Mouse (Mus musculus): ENCODE measurements around the gene Rfx5.
A peak's percentile ranks its signal among the peaks of the same experiment; 100 is the strongest.
"Not testable (repeated sequence)": the region's sequence is repeated elsewhere in the genome, so short reads cannot be mapped to it uniquely, and the experiment has no call there.

Rfx5 gene

DNA sequence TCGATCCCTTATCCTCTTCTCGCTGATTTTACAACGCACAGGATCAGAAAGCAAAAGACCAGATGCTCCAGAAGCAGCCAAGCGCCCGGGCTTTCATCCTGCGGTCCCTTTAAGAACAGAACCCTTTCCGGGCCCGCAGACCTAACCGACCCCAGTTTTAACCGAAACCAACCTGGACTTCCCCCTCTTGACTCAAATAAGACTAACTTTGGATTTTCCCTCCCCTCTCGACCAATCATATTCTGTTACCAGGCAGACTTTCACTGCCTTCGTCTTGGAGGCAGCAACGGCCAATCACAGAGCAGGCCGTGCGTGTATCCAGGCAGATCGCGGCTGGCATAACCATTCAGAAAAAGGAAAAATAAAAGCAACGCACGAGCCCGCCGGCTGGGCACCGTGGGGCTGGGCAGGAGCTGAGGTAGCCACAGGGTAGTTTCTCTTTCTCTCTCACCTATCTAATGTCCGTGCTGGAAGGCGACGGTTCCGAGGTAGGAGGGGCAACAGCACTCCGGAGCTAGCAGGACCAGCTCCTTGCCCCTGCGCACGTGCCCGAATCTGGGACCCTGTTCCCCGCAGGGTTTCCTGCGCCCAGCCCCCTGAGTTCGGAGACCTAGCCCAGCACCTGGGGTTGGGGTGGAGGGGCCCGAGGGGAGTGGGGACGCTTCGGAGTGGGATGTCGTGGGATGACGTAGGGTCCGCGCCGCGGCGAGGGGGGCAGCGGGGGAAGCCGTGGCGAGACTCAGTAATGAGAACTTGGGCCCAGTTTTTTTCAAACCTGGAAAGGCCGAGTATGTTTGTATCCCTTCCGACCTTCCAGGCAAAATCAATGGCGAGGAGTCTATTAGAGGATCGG, at the start of gene Rfx5:
Gene Rfx5, plus strand, starts transcription at position 312 of the 853 bp plus-strand sequence.
- DNase-seq (ENCODE audit: low read depth, low spot score) = peak; percentile 90

DNA sequence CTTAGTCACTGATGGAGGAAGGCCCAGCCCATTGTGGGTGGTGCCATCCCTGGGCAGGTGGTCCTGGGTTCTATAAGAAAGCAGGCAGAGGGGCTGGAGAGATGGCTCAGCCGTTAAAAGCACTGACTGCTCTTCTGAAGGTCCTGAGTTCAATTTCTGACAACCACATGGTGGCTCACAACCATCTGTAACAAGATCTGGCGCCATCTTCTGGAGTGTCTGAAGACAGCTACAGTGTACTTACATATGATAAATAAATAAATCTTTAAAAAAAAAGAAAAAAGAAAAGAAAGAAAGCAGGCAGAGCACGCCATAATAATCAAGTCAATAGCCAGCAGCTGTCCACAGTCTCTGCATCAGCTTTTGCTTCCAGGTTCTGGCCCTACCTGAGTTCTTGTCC, 49.1 kb upstream of the Rfx5 start:
- DNase-seq (ENCODE audit: low read depth, low spot score) = not testable (repeated sequence)

DNA sequence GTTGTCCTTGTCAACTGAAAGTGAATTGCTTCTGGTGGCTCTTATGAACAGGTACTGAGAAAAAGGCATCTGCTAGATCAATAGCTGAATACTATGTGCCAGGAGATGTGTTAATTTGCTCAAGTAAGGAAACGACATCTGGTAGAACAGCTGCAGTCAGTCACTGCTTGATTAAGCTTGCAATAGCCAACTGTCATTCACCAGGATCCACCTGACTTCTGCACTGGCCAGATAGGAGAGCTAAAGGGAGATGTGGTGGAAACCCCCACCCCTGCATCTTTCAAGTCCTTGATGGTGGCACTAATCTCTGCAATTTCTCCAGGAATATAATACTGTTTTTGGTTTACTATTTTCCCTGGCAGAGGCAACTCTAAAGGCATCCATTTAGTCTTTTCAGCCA, 47.4 kb upstream of the Rfx5 start:
- no peak for DNase-seq (ENCODE audit: low read depth, low spot score)

DNA sequence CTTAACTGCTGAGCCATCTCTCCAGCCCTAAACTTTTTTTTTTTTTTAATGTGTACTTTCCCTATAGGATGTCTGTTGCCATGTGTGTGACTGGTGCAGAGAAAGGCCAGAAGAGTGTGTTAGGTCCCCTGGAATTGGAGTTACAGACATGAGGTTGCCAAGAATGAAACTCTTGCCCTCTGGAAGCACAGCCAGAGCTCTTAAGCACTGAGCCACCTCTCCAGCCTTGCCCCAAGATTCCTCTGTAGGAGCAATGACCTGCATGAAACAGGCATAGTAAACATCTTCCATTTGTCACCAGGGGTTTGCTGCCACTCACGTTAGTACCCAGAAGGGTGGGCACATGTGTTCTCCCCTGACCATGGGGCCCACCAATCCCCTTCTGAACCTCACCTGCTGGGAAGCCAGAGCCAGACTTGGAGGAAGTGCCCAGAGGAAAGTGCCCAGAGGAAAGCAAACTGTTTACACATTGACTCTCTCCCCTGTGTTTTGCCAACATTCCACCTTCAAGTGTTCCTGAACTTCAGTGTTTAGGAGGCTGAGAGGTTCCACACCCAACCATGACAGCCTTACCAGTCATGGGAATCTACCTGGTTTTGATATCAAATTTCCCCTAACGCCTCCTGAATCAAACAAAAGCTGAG, 42.7 kb upstream of the Rfx5 start:
- DNase-seq (ENCODE audit: low read depth, low spot score) = no peak

DNA sequence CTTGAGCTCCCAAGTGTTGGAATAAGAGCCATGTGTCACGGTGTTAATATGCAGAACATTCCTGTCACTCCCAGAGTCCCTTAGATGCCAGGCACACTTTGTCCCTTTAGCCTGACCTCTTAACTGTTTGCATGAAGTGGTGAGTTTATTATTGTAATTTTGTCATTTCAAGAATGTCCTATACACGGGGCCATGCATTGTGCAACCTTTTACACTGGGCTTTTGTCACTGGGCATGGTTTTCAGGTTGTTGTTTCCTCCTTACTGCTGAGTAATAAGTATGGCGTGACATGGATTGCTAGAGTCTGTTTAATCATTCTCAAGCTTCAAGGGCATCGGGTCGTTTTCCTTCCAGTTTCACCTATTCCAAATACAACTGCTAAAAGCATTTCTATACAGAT, 40.1 kb upstream of the Rfx5 start:
- no peak for DNase-seq (ENCODE audit: low read depth, low spot score)

DNA sequence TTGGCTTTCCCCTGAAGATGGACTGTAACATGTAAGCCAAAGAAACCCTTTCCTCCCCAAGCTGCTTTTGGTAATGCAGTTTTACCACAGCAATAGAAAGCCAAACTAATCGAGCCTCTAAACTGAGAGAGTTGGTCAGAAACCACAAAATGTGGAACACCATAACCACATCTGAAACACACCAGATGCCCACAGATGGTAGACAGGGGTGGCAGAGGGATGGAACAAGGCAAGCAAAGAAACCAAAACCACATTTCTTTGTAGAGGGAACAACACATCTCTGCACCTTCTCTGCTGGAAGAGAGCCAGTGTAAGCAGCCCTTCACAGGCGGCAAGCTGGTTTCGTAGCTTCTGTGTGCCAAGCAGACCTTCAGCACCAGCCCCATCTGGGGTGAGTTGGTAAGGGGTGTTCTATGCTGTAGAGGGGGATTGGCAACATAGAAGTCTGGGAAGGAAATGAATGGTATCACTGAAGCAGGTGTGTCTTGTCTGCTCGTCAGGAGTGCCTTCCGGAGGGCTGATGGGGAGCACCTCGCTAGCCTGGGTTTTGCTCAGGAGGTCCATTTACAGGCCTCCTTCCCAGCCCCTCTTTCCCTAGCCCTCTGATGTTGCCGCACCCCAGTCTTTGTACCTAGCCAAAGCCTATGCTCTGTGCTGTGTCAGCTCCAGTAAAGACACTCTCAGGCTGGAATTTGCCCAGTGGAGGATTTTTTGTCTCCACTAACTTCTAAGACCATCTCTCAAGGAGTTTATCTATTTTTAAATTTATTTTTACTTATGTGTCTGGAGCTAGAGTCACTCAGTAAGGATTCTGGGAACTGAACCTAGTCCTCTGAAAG, 37.8 kb upstream of the Rfx5 start:
- DNase-seq (ENCODE audit: low read depth, low spot score) = no peak

DNA sequence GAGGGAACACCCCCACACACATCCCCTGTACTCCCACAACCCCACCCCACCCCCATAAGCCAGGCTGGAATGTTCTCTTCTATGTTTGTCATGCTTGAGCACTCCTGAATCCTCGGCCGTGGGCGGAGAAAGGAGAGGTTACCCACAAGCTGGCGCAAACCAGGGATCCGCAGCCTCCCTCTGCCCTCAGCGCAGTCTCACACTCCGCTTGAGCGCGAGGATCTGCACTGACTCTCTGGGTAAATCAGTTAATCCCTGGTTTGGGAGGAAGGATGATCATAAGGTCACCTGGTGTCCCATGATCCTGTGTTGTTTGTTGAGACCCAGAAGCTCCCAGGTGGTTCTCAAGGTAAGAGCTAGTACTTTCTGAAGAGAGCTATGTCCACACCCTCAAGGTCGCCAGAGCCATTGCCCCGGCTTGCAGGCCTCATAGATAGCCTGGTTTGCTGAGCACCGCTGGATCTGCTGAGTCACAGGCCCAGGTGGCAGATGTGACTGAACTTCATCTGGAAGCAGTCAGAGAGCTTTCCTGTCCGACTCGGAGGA, 36.0 kb upstream of the Rfx5 start:
- DNase-seq (ENCODE audit: low read depth, low spot score) = no peak

DNA sequence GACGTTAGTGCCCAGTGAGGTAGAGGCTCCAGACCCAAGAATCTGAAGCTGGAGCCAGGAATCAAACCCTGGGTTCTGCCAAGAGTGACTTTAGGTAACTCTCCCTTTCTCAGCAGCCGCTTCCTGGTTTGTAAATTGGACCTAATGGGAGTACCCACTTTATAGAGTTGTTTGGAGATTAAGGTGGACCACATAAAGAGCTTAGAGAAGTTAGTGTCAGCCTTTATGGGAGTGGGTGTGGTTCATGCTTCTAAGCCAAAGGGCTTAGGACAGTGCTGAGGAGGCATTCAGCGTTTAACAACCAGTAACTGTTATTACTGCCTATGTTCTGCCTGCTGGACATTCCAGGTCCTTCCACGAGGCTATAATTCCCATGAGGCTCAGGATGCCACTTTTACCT, 35.0 kb upstream of the Rfx5 start:
- no peak for DNase-seq (ENCODE audit: low read depth, low spot score)

DNA sequence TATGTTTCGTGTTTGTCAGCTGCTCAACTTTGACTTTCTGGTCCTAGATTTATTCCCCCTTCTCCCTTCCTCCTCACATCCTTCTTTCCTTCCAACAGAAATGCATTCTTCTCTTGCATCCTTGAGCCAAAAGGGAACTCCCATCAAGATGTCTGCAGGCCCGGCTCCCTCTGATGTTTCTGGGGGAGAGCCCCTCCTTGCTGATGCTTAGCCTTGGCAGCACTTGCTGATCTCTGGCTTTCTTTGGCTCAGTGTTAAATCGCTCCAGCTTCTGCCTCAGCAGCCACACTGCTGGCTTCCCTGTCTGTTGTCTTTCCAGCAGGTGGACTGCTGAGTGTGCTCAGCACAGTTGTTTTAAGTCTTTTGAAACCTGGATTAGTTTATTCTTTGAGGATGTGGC, 32.8 kb upstream of the Rfx5 start:
- no peak for DNase-seq (ENCODE audit: low read depth, low spot score)

DNA sequence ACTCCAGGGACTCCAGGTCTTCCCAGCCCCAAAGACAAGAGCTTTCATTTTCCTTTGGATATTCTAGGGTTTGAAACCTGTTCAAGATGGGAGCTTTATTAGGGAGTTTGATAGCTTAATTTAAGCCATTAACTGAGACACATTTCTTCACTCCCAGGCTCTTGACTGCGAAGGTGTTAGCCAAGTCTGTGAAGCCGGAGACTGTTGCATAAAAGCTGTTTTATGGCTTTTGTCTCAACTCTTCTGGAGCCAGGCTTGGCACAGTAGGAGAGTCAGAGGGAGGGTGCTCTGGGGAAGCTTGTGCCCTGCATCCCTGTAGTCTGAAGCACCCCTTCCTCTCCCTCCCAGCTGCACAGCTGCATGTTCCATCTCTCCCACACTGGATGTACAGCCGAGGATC, 31.5 kb upstream of the Rfx5 start:
- no peak for DNase-seq (ENCODE audit: low read depth, low spot score)

DNA sequence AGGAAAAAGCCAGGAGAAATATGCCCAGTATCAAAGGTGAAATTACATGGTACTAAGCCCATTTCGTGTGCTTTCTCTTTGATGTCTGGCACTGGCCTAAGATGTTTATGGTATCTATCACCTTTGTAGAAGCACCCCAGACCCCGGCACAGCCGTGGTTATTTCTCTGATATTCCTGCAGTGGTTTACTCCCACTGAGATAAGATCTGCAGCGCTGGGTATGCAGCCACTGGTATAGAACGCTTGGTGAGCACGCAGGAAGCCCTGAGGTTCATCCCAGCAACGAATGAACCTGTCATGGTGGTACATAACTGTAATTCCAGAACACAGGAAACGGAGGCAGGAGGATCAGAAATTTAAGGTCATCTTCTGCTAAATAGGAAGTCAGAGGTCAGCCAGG, 29.2 kb upstream of the Rfx5 start:
- no peak for DNase-seq (ENCODE audit: low read depth, low spot score)

DNA sequence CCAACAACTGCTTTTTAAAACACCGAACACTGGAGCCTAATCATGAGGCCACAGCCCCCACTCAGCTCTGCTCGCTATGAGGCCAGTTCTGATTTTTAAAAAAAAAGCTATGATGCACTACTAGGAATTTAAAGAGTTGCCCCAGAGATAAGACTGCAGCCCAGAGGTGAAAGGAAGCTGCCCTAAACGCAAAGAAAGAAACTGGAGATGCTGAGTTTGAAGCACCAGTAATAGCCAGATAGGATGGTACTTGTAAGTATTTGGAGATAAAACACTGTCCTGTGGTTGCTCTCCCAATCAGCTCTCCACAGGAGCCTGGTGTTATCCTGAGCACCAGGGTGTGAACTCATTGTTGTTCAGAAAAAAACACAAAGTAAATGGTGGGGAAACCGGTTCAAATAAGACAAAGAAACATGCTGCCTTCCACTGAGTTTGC, 27.6 kb upstream of the Rfx5 start:
- not testable (repeated sequence) for DNase-seq (ENCODE audit: low read depth, low spot score)

DNA sequence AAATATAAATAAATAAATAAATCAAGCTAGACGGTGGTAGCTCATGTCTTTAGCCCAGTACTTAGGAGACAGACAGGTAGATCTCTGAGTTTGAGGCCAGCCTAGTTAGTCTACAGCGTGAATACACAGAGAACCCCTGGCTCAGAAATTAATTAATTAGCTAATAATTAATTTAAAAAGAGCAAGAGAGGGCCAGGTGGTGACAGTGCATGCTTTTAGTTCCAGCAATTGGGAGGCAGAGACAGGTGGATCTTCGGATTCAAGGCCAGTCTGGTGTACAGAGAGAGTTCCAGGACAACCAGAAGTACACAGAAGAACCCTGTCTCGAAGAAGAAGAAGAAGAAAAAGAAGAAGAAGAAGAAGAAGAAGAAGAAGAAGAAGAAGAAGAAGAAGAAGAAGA, 24.9 kb upstream of the Rfx5 start:
- not testable (repeated sequence) for DNase-seq (ENCODE audit: low read depth, low spot score)

DNA sequence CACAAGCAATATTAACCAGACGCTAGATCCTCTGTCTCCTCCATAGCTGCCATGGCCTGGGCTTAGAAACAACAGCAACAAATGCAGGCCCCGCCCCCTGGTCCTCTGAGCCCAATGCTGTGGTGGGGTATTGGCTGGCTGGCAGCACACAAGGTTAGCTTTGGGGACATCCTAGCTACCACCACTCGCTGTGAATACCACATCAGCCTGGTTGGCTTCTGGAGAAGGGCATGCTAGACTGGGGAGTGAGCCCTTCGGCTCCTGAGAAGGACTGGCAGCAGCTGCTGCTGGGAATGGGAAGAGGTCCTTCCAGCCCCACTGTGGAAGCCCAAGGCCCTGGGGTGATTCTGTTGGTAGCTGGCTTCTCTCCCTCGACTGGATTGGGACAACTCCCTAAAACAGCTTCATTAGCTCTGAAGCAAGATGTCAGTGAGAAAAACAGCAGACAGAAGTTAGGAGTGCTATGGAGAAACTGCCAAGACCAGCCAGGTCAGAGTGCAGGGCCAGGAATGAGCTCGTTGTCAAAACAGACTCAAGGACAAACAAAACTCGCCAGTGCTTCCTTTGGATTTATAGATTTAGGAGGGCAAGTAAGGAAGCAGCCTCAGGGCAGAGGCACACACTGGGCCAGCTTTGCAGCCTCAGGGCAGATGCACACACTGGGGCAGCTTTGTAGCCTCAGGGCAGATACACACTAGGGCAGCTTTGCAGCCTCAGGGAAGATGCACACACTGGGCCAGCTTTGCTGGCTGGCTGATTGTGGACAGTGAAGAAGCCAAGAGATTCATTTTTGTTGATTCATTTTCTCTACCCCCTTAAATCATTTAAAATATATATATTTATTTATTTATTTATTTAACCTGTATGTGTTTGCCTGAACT, 23.2 kb upstream of the Rfx5 start:
- DNase-seq (ENCODE audit: low read depth, low spot score) = not testable (repeated sequence)

DNA sequence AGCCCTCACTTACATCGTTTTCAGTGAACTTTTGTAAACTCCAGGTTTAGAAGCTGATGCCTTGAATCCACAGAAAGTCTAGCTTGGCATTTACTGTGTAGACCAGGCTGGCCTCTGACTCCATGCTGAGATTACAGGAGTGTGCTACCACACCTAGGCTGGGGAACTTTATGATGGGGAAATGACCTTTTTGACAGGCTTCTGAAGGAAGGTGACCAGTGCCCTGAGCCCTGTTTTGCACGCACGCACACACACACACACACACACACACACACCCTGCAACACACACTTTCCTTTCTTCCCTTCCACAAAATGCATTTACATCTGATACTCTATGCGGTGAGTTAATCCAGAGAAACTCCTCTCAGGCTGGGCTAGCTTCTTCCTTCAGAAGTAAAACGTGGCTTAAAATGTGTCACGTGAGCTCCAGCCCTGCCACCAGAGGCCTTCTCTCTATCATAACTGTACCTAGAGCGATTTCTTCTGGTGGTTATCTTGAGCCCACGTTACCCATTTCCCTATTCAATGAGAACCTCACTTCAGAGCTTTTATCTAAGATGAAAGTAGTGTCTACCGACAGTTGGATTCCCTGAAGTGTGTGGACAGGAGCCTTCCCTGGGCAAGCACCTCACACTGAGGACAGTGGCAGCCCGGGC, 22.3 kb upstream of the Rfx5 start:
- DNase-seq (ENCODE audit: low read depth, low spot score) = not testable (repeated sequence)

DNA sequence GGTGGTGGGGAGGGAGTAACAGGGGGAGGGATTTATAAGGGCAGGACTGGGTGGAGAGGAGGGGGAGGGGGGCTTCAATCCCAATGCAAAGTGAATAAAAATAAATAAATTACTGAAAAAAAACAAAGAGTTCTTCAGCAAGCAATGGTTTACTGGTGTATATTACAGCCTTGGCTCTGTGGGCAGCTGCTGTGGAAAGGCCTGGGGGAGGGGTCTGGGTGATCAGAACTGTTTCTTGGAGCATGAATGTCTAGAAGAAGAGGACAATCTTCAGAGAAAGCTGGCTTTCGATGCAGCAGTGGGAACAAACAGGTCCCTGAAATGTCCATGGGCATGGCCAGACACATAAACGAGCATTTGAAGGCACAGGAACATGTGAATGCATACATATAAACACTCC, 21.6 kb upstream of the Rfx5 start:
- DNase-seq (ENCODE audit: low read depth, low spot score) = not testable (repeated sequence)

DNA sequence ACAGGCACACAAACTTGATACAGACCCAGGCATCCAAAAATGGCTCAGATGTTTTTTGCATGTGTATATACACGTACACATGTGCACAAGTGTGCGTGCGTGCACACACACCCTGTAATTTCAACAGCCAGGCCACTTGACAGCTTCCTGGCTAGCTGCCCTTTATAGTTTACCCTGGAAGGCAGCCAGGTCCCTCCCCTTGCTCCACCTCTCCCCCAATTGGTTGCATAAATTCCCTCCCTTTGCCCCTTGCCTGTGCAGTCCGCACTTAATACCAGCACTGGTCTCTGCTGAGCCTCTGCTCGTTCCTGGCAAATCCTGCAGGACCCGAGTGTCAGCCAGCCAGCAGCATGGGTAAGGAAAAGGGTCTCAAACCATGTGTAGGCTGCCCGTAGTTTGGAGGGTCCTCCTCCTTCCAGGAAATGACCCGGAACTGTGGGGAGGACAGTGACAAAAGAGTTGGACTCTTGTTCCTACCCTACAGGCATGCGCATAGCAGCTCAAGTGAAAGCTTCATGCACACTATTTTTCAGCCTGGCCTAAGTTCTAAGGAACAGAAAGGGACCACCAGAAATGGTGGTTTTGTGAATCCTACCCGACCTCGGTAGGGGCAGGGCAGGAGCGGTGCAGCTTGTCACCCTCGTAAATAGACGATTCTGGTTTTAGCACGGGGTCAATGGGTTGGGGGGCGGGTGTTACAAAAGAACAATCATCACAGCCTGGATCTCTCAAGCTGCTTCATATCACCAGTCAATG, 20.9 kb upstream of the Rfx5 start, which contains the start of gene Selenbp1:
Gene Selenbp1, plus strand, starts transcription at position 248 of the 756 bp plus-strand sequence.
- DNase-seq (ENCODE audit: low read depth, low spot score) = peak; percentile 43

DNA sequence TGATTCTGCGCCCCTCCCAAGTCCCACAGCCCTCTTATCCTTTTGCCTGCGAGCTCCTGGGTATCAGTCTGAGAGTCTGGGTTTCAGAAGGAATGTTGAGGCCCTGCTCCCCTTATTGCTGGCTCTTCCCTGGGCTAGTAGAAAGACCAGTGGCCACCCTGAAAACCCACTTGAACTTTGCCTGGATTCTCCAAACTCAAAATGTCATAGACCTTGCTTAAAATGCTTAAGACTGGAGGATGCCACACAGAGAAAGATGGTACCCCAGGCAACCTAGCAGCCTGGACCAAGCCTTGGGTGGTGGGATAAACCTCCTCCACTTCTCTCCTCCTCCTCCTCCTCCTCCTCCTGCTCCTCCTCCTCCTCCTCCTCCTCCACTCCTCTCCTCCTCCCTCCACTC, 20.3 kb upstream of the Rfx5 start:
- DNase-seq (ENCODE audit: low read depth, low spot score) = not testable (repeated sequence)

DNA sequence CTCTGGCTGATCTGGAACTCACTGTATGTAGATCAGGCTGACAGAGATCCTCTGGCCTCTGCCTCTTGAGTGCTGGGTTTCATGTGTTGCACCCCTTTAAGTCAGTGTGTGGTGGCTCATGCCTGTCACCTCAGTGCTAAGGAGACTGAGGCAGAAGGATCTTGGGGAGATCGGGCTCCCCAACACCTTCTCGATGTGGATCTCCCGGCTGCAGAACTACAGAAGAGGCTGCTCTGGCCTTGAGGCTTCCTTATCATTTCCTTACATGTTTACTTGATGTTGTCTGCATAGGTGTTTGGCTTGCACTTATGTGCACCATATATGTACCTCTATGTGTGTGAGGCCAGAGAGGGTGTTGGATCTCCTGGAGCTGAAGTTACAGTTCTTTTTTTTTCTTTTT, 19.3 kb upstream of the Rfx5 start:
- DNase-seq (ENCODE audit: low read depth, low spot score) = not testable (repeated sequence)

All from embryo, embryonic 11.5 days (tissue).